Mouse (Mus musculus) left cerebral cortex, adult 18-20 months (tissue): ENCODE data around the gene AI987944. TPM values are rescaled to one million over a fixed set of nuclear protein-coding genes. Genes with fewer than 3 reads are reported as not detected.

Experiments used
- DNase-seq, 2 experiments: peaks; one replicate each; pipeline ENCODE4 v3.0.0; 2021 to 2022; ENCODE audit warnings: low spot score in 2 of 2, mixed read lengths in 1 of 2
- long read RNA-seq, 2 experiments: library from polyadenylated mRNA; stranded (forward); transcript quantifications; one replicate each; pipeline ENCODE4 v2.0.0; 2021
- total RNA-seq, 2 experiments: library from RNA; stranded (reverse); gene quantifications; 2 replicates each; pipeline ENCODE4 v1.2.3; 2021

The AI987944 gene
- 10 to 100 TPM; 11.2 to 12.2 TPM for total RNA-seq
- long read RNA-seq, experiment 1, transcript AI987944-202 (5 exons, 2,071 nt) = major isoform, 8 of 12 reads
- long read RNA-seq, experiment 1, partial matches to known transcripts = 1 of 12 reads
- long read RNA-seq, experiment 1, other reads (novel, unspliced or antisense) = 3 of 12 reads
- long read RNA-seq, experiment 2, transcript AI987944-202 (5 exons, 2,071 nt) = major isoform, 14 of 25 reads
- long read RNA-seq, experiment 2, transcript AI987944-201 (4 exons, 2,671 nt) = minor isoform, 5 of 25 reads
- long read RNA-seq, experiment 2, partial matches to known transcripts = 0 of 25 reads
- long read RNA-seq, experiment 2, other reads (novel, unspliced or antisense) = 6 of 25 reads

DNA sequence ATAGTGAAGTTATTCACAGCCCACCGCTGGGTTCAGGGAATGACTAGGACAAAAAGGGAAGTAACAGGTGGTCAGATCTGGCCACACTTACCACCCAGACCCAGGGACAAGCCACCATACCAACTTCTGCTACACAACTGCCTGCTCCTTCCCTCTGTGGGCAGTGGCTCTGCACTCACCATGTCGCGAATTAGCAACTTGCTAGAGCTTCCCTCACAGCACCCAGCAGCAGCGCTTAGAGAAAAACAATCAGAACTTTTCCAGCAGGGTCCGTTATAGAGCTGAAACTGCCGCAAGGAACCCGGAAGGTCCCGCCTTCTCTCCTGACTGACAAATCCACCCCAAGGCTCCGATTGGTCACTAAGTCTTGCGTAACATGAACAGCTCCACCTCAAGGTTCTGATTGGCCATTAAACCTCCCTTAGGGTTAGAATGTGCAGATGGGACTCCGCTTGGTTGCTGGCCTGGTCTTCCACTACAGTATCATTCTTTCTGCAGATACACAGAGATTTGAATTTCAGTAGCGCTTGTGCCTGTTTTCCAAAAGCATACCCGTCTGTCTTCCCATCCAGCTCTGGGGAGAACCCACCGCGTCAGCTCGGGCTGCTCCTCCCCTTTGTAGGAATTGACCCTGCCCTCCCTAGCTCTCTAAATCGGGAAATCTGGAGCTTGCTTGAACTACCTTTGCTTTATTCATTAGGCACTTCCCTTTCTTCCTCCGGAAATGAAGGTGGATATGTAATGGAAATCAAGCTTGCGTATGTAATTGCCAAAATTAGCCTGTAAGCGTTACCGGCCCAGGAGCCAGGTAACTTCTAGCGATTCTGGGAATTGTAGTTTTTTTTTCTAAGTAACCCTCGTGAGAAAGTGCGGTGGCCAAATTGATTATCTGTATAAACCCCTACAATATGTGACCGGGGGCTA lies at the start of gene AI987944:
Gene AI987944 (minus strand): TSS at position 332 of the 924 bp plus-strand sequence.
- DNase-seq = peak; percentile 76 to 86

GRCm38 (mm10) chr7:41394130-41394529 lies 951 bp upstream of the AI987944 start:
- no peak for DNase-seq

Other genes with a start within 250 kb of the AI987944 start
- not detected for gene Gm5592, start 239.5 kb downstream of the AI987944 start, total RNA-seq
- gene Vmn2r57, start 55.3 kb upstream of the AI987944 start, total RNA-seq = under 1 TPM; 0.42 to 0.51 TPM
- under 1 TPM in 1 of 2 experiments, not detected in 1; 0.40 TPM for gene Gm20449, start 106.0 kb upstream of the AI987944 start, total RNA-seq
- gene AW146154, start 106.5 kb upstream of the AI987944 start, total RNA-seq = 1 to 10 TPM; 8.3 to 8.5 TPM
- gene Gm6871, start 180.3 kb upstream of the AI987944 start, total RNA-seq = not detected
- 10 to 100 TPM; 32.6 to 36.0 TPM for gene 2610021A01Rik, start 205.9 kb upstream of the AI987944 start, total RNA-seq
- 10 to 100 TPM; 38.7 to 43.5 TPM for gene Zfp788, start 239.8 kb upstream of the AI987944 start, total RNA-seq